Mouse (Mus musculus): ENCODE results near the gene Col4a3.

- TF ChIP-seq CTCF (IDR thresholded peaks at IDR 0.05; ENCODE audit: borderline replicate concordance, insufficient read depth, low read length): no peak
- TF ChIP-seq POLR2A (IDR thresholded peaks at IDR 0.05; ENCODE audit: low read depth, low read length): no peak
Measured at GRCm38 (mm10) chr1:82725026-82725874, 138.5 kb downstream of the Col4a3 start.

Data from embryonic fibroblast, embryonic 13.5 days (primary cell).